Mouse (Mus musculus): ENCODE measurements around the gene Gm9573. TPM values are rescaled to one million over a fixed set of nuclear protein-coding genes. Genes with fewer than 3 reads are reported as not detected.

Gm9573 gene
- polyA plus RNA-seq, 1 experiment from 2014 or later = not detected

DNA sequence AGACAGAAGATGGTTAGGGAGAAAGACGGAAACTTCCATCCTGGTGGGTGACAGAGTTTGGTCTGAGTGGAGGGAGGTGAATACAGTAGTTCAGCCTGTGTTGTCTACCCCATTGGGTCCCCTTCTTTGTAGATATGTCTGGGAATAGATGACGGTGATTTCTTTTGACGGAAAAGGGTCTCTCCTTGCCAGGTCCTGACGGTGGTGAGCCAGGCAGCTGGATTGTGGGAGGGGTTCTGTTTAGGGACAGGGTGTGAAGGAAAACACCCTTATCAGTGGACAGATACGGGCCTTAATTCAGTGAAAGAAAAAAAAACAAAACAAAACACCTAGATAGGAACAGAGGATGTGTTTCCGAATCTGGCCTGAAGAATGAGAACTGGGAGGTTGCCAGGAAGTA lies 12.9 kb upstream of the Gm9573 start:
- WGBS = 87% methylated on average over 6 of the region's 6 CpGs
- no peak overlapping the region for H3K27ac ChIP-seq
- no peak for ATAC-seq (ENCODE audit: low FRiP score, low read depth)
- no peaks in the 10 kb centered on the region for H3K4me1 ChIP-seq
- H3K9ac ChIP-seq = no peak overlapping the region
- no peak overlapping the region for H3K4me3 ChIP-seq
- H3K4me2 ChIP-seq (replicated peaks) = 0 out of 2 replicates have a peak overlapping the region, but pooled peaks have one; percentile 36
- no peaks in the 10 kb centered on the region for H3K9me3 ChIP-seq
- H3K36me3 ChIP-seq = no peaks in the 10 kb centered on the region
- 0 out of 2 replicates have a peak, but pooled peaks cover 2% of the 10 kb centered on the region for H3K27me3 ChIP-seq (replicated peaks)

DNA sequence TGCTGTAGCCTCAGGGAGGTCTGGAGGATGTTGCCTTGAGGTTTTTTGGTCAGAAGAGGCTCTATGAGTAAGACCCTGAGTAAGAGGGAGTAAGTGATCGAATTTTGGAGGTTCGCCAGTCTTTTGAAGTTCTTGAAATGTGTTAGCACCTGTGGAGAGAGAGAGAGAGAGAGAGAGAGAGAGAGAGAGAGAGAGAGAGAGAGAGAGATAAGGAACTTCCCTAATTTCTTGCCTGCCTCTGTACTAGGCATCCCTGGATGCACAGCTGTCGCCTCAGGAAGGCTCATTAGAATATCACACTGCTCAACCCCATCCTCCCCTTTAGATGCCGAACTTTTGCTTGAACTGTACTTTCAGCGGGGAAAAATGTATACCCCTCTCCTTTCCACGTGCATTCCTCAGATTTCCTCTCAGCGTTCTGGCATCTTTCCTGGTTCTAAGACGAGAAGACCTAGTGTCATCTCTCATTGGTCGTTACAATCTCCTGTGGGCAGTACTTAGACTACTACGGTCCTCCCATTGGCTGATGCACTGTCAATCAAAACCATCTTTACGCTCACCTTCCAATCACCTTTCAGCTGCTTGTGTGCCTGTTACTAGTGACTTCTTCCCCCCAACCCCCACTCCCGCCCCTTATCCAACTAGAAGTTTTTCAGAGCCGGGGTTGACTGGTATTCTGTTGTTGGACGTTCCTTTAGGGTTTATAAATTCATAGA lies 12.2 kb upstream of the Gm9573 start:
- ATAC-seq (ENCODE audit: low FRiP score, low read depth) = peak; percentile 78; the same call in 1 of the 2 replicates
- no peaks in the 10 kb centered on the region for H3K27me3 ChIP-seq (replicated peaks)
- no peaks in the 10 kb centered on the region for H3K9me3 ChIP-seq
- H3K4me2 ChIP-seq (replicated peaks) = peak overlapping the region; percentile 36; the same call in 1 of the 2 replicates
- no peak overlapping the region for H3K9ac ChIP-seq
- peak overlapping the region; percentile 11 for H3K4me3 ChIP-seq
- no peak overlapping the region for H3K27ac ChIP-seq
- WGBS = 30% methylated on average over 14 of the region's 14 CpGs
- H3K4me1 ChIP-seq = no peaks in the 10 kb centered on the region
- H3K36me3 ChIP-seq = no peaks in the 10 kb centered on the region

DNA sequence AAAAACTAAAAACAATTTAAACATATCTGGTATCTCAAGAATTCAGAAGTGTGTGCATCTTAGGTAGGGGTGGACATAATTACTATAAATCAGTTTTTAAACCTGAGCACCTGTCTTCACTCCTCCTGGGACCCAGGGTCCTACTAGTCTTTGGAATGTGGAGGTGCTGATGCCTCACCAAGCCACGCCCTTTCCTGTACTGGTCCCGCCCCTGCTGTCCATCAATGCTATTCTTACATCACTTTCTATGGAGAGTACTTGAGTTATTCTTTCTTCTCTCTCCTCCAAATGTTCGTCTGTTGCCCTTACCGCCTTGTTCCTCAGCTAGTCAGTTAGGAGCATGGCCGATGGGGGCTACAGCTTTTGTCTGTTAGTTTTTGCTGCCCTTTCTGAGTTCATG lies 9.9 kb upstream of the Gm9573 start:
- Histone ChIP-seq H3K4me3 (no peak overlapping the region), H3K27me3 (replicated peaks) (no peaks in the 10 kb centered on the region), H3K9me3 (no peaks in the 10 kb centered on the region), H3K4me1 (no peaks in the 10 kb centered on the region), H3K27ac (no peak overlapping the region), H3K9ac (no peak overlapping the region), H3K4me2 (replicated peaks) (no peak overlapping the region), H3K36me3 (no peaks in the 10 kb centered on the region)
- 41% methylated on average over 5 of the region's 5 CpGs for WGBS
- ATAC-seq (ENCODE audit: low FRiP score, low read depth) = no peak; the same call in 1 of the 2 replicates

DNA sequence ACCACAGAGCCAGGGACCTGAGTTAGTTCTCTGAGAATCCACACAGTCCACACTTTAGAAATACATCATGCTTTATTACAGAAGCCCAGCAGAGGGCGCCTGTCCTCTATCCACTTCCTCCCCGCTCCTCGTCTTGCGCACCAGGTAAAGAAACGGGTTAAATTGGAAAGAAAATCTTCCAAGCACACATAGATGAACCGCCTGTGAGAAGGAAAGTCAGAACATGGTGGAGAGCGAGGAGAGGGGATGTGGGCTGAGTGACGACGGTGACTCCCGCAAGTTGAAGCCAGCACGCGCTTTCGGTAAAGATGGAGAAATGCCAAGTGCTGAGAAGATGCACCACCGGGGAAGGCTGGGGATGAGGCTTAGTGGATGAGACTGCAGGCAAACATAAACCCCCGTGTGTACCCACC lies 9.3 kb upstream of the Gm9573 start:
- peak; percentile 25; the same call in 1 of the 2 replicates for ATAC-seq (ENCODE audit: low FRiP score, low read depth)
- Histone ChIP-seq H3K9me3 (no peaks in the 10 kb centered on the region), H3K4me1 (no peaks in the 10 kb centered on the region), H3K4me3 (peak overlapping the region; percentile 9; the same call in 1 of the 2 replicates), H3K27ac (no peak overlapping the region), H3K36me3 (no peaks in the 10 kb centered on the region), H3K4me2 (replicated peaks) (peak overlapping the region; percentile 57), H3K27me3 (replicated peaks) (no peaks in the 10 kb centered on the region), H3K9ac (peak overlapping the region; percentile 10; the same call in 1 of the 2 replicates)
- WGBS = 3% methylated on average over 15 of the region's 15 CpGs

DNA sequence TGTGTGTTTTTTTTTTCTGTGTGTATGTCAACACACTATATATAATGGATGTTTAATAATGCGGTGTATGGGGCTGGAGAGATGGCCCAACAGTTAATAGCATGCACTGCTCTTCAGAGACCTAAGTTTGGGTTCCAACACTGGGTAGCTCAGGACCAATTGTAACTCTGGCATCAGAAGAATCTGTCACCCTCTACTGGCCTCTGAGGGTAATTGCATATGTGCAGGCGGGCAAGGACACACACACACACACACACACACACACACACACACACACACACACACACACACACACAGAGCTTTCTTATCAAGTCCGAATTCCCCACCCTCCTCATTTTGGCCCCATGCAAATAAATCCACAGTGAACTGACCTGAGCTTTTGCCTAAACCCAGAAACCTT lies 8.8 kb upstream of the Gm9573 start:
- no peaks in the 10 kb centered on the region for H3K27me3 ChIP-seq (replicated peaks)
- no peak overlapping the region for H3K9ac ChIP-seq
- H3K36me3 ChIP-seq = no peaks in the 10 kb centered on the region
- no peak overlapping the region for H3K4me2 ChIP-seq (replicated peaks)
- ATAC-seq (ENCODE audit: low FRiP score, low read depth) = no peak
- no peak overlapping the region for H3K27ac ChIP-seq
- 75% methylated on average over 3 of the region's 3 CpGs for WGBS
- no peaks in the 10 kb centered on the region for H3K9me3 ChIP-seq
- H3K4me1 ChIP-seq = no peaks in the 10 kb centered on the region
- no peak overlapping the region for H3K4me3 ChIP-seq

DNA sequence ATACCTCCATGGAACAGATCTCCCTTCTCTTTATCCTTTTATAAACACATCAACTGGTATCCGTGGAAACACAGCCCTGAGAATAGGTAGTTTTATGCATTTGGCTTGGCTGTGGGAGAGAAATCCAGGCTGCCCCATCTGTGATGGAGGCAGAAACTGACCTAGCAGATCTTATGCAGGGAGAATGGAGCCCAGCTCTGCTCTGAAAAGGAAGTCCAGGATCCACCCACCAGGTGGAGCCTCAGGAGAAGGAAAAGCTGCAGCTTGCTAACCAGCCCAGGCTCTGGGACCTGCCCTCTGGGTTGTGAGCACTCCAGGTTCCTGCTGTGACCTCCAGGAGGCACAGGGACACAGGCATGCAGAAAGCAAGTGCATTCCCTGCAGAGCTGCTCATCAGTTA lies 7.6 kb upstream of the Gm9573 start:
- 19% methylated on average over 1 of the region's 1 CpGs for whole genome bisulfite sequencing
- Histone ChIP-seq H3K4me3 (no peak overlapping the region), H3K9ac (no peak overlapping the region), H3K27me3 (replicated peaks) (no peaks in the 10 kb centered on the region), H3K4me2 (replicated peaks) (no peak overlapping the region), H3K9me3 (no peaks in the 10 kb centered on the region), H3K27ac (no peak overlapping the region), H3K36me3 (no peaks in the 10 kb centered on the region), H3K4me1 (no peaks in the 10 kb centered on the region)
- no peak for ATAC-seq (ENCODE audit: low FRiP score, low read depth)

DNA sequence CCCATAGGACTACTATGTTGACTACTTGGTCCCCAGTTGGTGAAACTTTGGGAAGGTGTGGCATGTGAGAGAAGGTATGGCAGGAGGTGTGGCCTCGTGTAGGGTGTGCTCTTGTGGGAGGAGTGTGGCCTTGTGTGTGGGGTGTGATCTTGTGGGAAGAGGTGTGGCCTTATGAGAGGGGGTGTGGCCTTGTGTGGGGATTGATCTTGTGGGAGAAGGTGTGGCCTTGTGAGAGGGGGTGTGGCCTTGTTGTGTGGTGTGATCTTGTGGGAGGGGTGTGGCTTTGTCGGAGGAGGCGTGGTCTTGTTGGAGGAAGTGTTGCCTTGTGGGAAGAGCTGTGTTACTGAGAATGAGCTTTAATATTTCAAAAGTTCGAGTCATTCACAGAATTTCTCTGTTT lies 9.3 kb downstream of the Gm9573 start:
- Histone ChIP-seq H3K27me3 (replicated peaks) (no peaks in the 10 kb centered on the region), H3K4me2 (replicated peaks) (no peak overlapping the region), H3K27ac (no peak overlapping the region), H3K36me3 (no peaks in the 10 kb centered on the region), H3K4me1 (no peaks in the 10 kb centered on the region), H3K9me3 (no peaks in the 10 kb centered on the region), H3K9ac (no peak overlapping the region), H3K4me3 (no peak overlapping the region)
- WGBS = 85% methylated on average over 4 of the region's 4 CpGs
- ATAC-seq (ENCODE audit: low FRiP score, low read depth) = no peak

DNA sequence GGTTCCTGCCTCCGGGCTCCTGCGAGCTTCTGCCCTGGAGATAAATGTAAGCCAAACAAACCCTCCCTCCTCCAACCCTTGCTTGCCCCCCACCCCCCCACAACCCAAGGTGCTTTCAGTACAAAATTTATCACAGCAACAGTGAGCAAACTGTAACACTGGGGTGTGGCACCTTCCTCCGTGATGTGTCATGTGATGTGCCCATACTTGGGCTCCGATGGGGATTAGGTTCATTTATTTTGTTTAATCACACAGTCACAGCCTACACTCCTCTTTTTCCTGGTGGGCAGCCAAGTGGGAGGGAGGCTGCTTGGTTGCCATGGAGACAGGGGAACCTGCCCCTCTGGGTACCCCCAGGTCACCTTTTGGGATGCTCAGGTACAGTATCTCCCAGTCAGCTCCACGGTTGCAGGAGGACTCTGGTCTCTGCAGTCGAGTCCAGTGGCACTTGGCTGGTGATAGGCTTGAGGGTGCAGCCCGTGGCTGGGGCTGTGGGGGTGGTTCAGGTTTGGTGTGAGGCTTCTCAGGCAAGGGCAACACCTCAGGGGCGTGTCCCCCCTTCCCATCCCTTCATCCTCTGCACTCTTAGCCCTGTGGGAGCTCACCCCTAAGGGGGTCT lies 24.6 kb downstream of the Gm9573 start:
- no peaks in the 10 kb centered on the region for H3K36me3 ChIP-seq
- 0 out of 2 replicates have a peak, but pooled peaks cover 4% of the 10 kb centered on the region for H3K9me3 ChIP-seq
- no peaks in the 10 kb centered on the region for H3K27me3 ChIP-seq (replicated peaks)
- H3K4me2 ChIP-seq (replicated peaks) = no peak overlapping the region
- WGBS = 65% methylated on average over 8 of the region's 8 CpGs
- H3K27ac ChIP-seq = no peak overlapping the region
- H3K9ac ChIP-seq = no peak overlapping the region
- ATAC-seq (ENCODE audit: low FRiP score, low read depth) = no peak
- no peaks in the 10 kb centered on the region for H3K4me1 ChIP-seq
- no peak overlapping the region for H3K4me3 ChIP-seq

DNA sequence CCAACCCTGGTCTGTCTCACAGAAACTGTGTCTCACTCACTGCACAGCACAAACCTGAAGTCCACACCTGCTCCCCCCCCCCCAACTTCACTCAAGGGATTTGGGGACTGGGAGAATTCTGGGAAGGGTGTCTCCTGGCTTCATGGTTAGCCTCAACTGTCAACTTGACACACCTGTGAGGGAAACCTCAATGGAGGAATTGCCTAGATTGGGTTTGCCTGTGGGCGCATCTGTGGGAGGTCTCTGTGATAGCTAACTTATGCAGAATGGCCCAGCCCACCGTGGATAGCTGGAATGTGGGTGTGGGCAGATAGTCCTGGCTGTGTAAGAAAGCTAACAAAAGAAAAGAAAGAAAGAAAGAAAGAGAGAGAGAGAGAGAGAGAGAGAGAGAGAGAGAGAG lies 25.2 kb downstream of the Gm9573 start, which contains the start of gene Sfta2:
Sfta2 (plus strand) TSS at position 301 of the 400 bp plus-strand sequence.
- no peaks in the 10 kb centered on the region for H3K4me1 ChIP-seq
- H3K27ac ChIP-seq = no peak within 1 kb of the TSS
- H3K27me3 ChIP-seq (replicated peaks) = no peaks in the 10 kb centered on the region
- WGBS = 62% methylated on average over 2 of the region's 2 CpGs
- no peak within 1 kb of the TSS for H3K4me3 ChIP-seq
- H3K9ac ChIP-seq = no peak within 1 kb of the TSS
- no peak within 1 kb of the TSS for H3K4me2 ChIP-seq (replicated peaks)
- no peaks in the 10 kb centered on the region for H3K36me3 ChIP-seq
- 0 out of 2 replicates have a peak, but pooled peaks cover 7% of the 10 kb centered on the region for H3K9me3 ChIP-seq
- no peak for ATAC-seq (ENCODE audit: low FRiP score, low read depth)

DNA sequence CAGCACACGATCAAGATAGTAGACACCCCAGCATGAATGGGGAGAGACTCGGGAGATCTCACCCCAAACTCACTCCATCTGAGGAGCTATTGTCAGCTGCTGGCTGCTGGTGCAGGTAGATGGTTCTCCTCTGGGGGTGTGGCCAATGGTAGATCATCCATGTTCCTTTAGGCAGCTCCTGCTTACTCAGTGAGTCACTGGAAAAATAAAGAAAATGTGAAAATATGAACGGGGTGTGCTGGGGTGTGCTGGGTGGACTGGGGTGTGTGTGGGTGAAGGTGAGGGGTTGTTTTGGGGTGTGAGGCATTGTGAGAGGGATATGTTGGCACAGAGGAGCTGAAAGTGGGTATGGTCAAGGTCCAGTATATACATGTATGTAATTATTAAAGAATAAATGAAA lies 29.0 kb downstream of the Gm9573 start:
- Histone ChIP-seq H3K4me1 (no peaks in the 10 kb centered on the region), H3K9me3 (0 out of 2 replicates have a peak, but pooled peaks cover 9% of the 10 kb centered on the region), H3K36me3 (no peaks in the 10 kb centered on the region), H3K27ac (no peak overlapping the region), H3K4me2 (replicated peaks) (no peak overlapping the region), H3K27me3 (replicated peaks) (no peaks in the 10 kb centered on the region), H3K9ac (no peak overlapping the region), H3K4me3 (no peak overlapping the region)
- ATAC-seq (ENCODE audit: low FRiP score, low read depth) = no peak
- 93% methylated on average over 3 of the region's 3 CpGs for WGBS

DNA sequence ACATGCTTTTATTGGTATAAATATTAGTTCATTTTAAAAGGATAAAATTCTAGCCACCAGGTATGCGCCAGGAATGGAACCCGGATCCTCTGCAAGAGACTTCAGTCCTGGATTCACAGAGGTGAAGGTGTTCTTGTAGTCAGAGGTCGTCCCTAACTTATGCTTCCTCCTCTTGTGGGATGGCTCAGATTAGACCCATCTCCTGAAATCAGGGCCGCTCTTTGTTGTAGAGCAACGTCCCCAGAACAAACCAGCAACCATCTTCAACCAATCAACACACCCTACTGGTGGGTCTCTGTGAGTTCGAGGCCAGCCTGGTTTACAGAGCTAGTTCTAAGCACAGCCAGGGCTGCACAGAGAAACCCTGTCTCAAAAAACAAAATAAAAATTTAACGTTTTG lies 32.0 kb downstream of the Gm9573 start:
- WGBS = 87% methylated on average over 7 of the region's 7 CpGs
- Histone ChIP-seq H3K4me1 (no peaks in the 10 kb centered on the region), H3K9me3 (0 out of 2 replicates have a peak, but pooled peaks cover 9% of the 10 kb centered on the region), H3K4me3 (no peak overlapping the region), H3K27ac (no peak overlapping the region), H3K9ac (no peak overlapping the region), H3K27me3 (replicated peaks) (no peaks in the 10 kb centered on the region), H3K36me3 (no peaks in the 10 kb centered on the region), H3K4me2 (replicated peaks) (no peak overlapping the region)
- no peak for ATAC-seq (ENCODE audit: low FRiP score, low read depth)

DNA sequence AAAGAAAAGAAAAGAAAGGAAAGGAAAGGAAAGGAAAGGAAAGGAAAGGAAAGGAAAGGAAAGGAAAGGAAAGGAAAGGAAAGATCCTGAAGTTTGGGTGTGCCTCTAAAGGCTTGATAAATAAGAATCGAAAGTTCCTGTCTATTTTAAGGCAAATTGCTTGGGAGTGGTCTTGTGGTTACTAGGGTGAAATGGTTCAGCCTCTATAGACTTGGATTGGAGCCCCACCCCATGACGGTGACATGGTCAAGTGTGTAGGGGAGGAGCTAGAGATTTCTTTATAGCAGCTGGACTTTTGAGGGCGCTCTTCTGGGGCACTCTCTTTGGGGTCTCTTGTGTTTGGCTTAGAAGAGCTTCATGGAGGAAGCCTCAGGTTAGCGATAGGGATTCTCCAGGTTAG lies 32.7 kb downstream of the Gm9573 start:
- Histone ChIP-seq H3K9me3 (0 out of 2 replicates have a peak, but pooled peaks cover 9% of the 10 kb centered on the region), H3K4me2 (replicated peaks) (no peak overlapping the region), H3K27ac (no peak overlapping the region), H3K36me3 (no peaks in the 10 kb centered on the region), H3K9ac (no peak overlapping the region), H3K4me3 (no peak overlapping the region), H3K4me1 (no peaks in the 10 kb centered on the region), H3K27me3 (replicated peaks) (no peaks in the 10 kb centered on the region)
- ATAC-seq (ENCODE audit: low FRiP score, low read depth) = no peak
- 36% methylated on average over 4 of the region's 4 CpGs for WGBS
